Mouse (Mus musculus): ENCODE measurements around the gene Gapvd1. TPM values are rescaled to one million over a fixed set of nuclear protein-coding genes. Genes with fewer than 3 reads are reported as not detected.
A peak's percentile ranks its signal among the peaks of the same experiment; 100 is the strongest.
"Not testable (repeated sequence)": the region's sequence is repeated elsewhere in the genome, so short reads cannot be mapped to it uniquely, and the experiment has no call there.

The Gapvd1 gene
- 10 to 100 TPM; 39.7 to 40.2 TPM for total RNA-seq (2021)
- long read RNA-seq, experiment 1, full-length matches to known transcripts: 5 of 12 reads
- long read RNA-seq, experiment 1, partial matches to known transcripts: 7 of 12 reads
- long read RNA-seq, experiment 1, other reads (novel, unspliced or antisense): 0 of 12 reads
- long read RNA-seq, experiment 2, full-length matches to known transcripts: 3 of 13 reads
- long read RNA-seq, experiment 2, partial matches to known transcripts: 2 of 13 reads
- long read RNA-seq, experiment 2, other reads (novel, unspliced or antisense): 8 of 13 reads

GRCm38 (mm10) chr2:34754551-34755358 is at the start of gene Gapvd1:
Gapvd1 (minus strand) TSS chr2:34755232.
- DNase-seq: peak; percentile 8 to 33

- peak in 1 of 2 experiments; percentile 51 for DNase-seq
These were observed 49.8 kb upstream of the Gapvd1 start for GRCm38 (mm10) chr2:34804815-34805214.

GRCm38 (mm10) chr2:34804172-34804571 is 49.1 kb upstream of the Gapvd1 start:
- DNase-seq: no peak

GRCm38 (mm10) chr2:34803746-34804145 is 48.7 kb upstream of the Gapvd1 start:
- DNase-seq: no peak

- peak in 1 of 2 experiments; percentile 62 for DNase-seq
These were observed 47.7 kb upstream of the Gapvd1 start for GRCm38 (mm10) chr2:34802565-34803245.

- peak; percentile 98 to 99 for DNase-seq
These were observed 46.8 kb upstream of the Gapvd1 start for GRCm38 (mm10) chr2:34801516-34802482.

GRCm38 (mm10) chr2:34800371-34800770 is 45.3 kb upstream of the Gapvd1 start:
- no peak for DNase-seq

GRCm38 (mm10) chr2:34799357-34800256 is 44.6 kb upstream of the Gapvd1 start, which contains the start of gene Rabepk:
Rabepk (minus strand) TSS chr2:34799912.
- DNase-seq: peak; percentile 90 to 93

- no peak for DNase-seq
These were observed 40.4 kb upstream of the Gapvd1 start for GRCm38 (mm10) chr2:34795426-34795825.

- no peak for DNase-seq
These were observed 39.5 kb upstream of the Gapvd1 start for GRCm38 (mm10) chr2:34794511-34794910.

- not testable (repeated sequence) for DNase-seq
These were observed 37.5 kb upstream of the Gapvd1 start for GRCm38 (mm10) chr2:34792543-34792942.

GRCm38 (mm10) chr2:34790282-34790681 is 35.2 kb upstream of the Gapvd1 start:
- DNase-seq: no peak

GRCm38 (mm10) chr2:34784085-34784484 is 29.1 kb upstream of the Gapvd1 start:
- DNase-seq: peak; percentile 37 to 72

- no peak for DNase-seq
These were observed 28.3 kb upstream of the Gapvd1 start for GRCm38 (mm10) chr2:34783064-34784020.

- DNase-seq: no peak
These were observed 22.3 kb upstream of the Gapvd1 start for GRCm38 (mm10) chr2:34777237-34777868.

- DNase-seq: no peak
These were observed 19.5 kb upstream of the Gapvd1 start for GRCm38 (mm10) chr2:34774493-34774892.

- DNase-seq: no peak
These were observed 18.6 kb upstream of the Gapvd1 start for GRCm38 (mm10) chr2:34773673-34774072.
